Mouse (Mus musculus) hematopoietic stem cell, adult 5-6 weeks (primary cell): ENCODE data around the gene Nfkbie. TPM values are rescaled to one million over a fixed set of nuclear protein-coding genes. Genes with fewer than 3 reads are reported as not detected.

ENCODE experiments used
- ATAC-seq, 2 experiments: fragments of 125-278 bp in 1 of 2; replicated peaks in 1 of 2; 2 replicates each; pipeline ENCODE4 v1.8.0; 2016 to 2017; ENCODE audit warnings: inconsistent platforms in 2 of 2, mild to moderate bottlenecking in 2 of 2, moderate number of reproducible peaks in 2 of 2, low read depth in 1 of 2, moderate TSS enrichment in 1 of 2; ENCODE audit not compliant: low FRiP score in 2 of 2, poor library complexity in 2 of 2, severe bottlenecking in 2 of 2, insufficient read depth in 1 of 2, low TSS enrichment in 1 of 2
- total RNA-seq: library from RNA; stranded (forward); fragments of 172-1452, 232-1000 nt; gene quantifications from 2 replicates; pipeline ENCODE4 v1.2.3, GENCODE M21; 2017

Gene Nfkbie
- total RNA-seq, 1 experiment from 2014 or later, result 20.5 TPM

GRCm38 (mm10) chr17:45599446-45600242, 44.1 kb downstream of the Nfkbie start, which contains the start of gene Slc29a1:
TSS of gene Slc29a1 (minus strand) at chr17:45599606.
- no peak for ATAC-seq

- ATAC-seq, result no peak
Measured at GRCm38 (mm10) chr17:45600267-45600666, 44.8 kb downstream of the Nfkbie start.

GRCm38 (mm10) chr17:45601325-45601724, 45.8 kb downstream of the Nfkbie start:
- no peak for ATAC-seq

- ATAC-seq, result no peak
Measured at GRCm38 (mm10) chr17:45601877-45602304, 46.4 kb downstream of the Nfkbie start, which contains the start of gene Mymx. TSS of gene Mymx (minus strand) at chr17:45602102.

DNA sequence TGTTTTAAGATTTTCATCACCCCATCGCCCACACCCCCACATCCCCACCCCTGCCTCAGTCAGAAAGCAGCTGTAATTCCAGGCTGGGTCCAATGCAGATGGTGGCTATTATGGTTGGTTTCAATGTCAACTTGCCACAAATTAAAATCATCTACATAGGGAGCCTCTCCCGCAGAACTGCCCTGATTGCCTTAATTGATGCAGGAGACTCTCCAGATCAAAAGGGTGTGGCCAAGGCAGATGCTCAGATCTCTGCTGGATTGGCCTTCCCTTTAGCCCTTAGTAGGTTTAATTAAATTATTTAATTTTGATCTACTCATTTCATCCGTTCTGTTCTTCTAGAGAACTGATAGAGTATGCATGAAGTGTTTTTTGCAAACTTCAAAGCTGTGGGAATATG, 47.5 kb downstream of the Nfkbie start:
- ATAC-seq, result no peak

- no peak for ATAC-seq
Measured at GRCm38 (mm10) chr17:45606992-45607879, 51.7 kb downstream of the Nfkbie start.

GRCm38 (mm10) chr17:45608396-45608795, 52.9 kb downstream of the Nfkbie start:
- ATAC-seq, result no peak

GRCm38 (mm10) chr17:45610144-45610866, 54.8 kb downstream of the Nfkbie start:
- no peak for ATAC-seq

- no peak for ATAC-seq
Measured at GRCm38 (mm10) chr17:45612008-45612407, 56.5 kb downstream of the Nfkbie start.

Other genes with a start within 250 kb of the Nfkbie start
- 130 and 148 TPM in 2 replicates for gene Cdc5l, start 122.0 kb upstream of the Nfkbie start, total RNA-seq
- 0.31 TPM in 1 of 2 replicates, not detected in the other for gene Spats1, start 80.3 kb upstream of the Nfkbie start, total RNA-seq
- 6.2 and 8.2 TPM in 2 replicates for gene Aars2, start 48.9 kb upstream of the Nfkbie start, total RNA-seq
- not detected in 2 replicates for gene Tcte1, start 32.3 kb upstream of the Nfkbie start, total RNA-seq
- 0.25 TPM in 2 replicates for gene Tmem151b, start 6.0 kb upstream of the Nfkbie start, total RNA-seq
- 64.8 and 76.7 TPM in 2 replicates for gene Slc35b2, start 8.2 kb downstream of the Nfkbie start, total RNA-seq
- 2,119 and 2,880 TPM in 2 replicates for gene Hsp90ab1, start 17.6 kb downstream of the Nfkbie start, total RNA-seq
- gene Slc29a1, start 43.9 kb downstream of the Nfkbie start, total RNA-seq, result 70.4 and 70.6 TPM in 2 replicates
- not detected in 2 replicates for gene Mymx, start 46.4 kb downstream of the Nfkbie start, total RNA-seq
- gene Capn11, start 103.6 kb downstream of the Nfkbie start, total RNA-seq, result 0.50 and 0.55 TPM in 2 replicates
- gene Mrpl14, start 130.6 kb downstream of the Nfkbie start, total RNA-seq, result 13.2 and 21.9 TPM in 2 replicates
- gene Tmem63b, start 131.2 kb downstream of the Nfkbie start, total RNA-seq, result 5.3 and 7.6 TPM in 2 replicates
- not detected in 2 replicates for gene 1600014C23Rik, start 178.1 kb downstream of the Nfkbie start, total RNA-seq